8 mouse cellular contexts compared by ENCODE assay signal in the genomic region with DNA sequence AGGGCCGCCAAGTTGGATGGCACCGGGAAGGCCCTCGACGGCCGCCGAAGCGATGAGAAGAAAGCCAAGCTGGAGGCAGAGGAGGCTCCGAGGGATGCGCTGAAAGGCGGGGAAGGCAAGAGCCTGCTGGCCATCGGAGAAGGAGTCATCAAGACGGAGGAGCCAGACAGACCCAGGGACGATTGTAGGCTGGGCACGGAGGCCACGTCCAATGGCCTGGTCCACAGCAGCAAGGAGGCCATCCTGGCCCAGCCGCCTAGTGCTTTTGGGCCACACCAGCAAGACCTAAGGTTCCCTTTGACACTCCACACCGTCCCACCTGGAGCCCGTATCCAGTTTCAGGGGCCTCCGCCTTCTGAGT. TPM values are rescaled to one million over a fixed set of nuclear protein-coding genes. Genes with fewer than 3 reads are reported as not detected.
DNase-seq lines count a peak whose midpoint lies in the region; ATAC-seq and TF ChIP-seq lines count a peak whose summit lies in the region.

No protein-coding gene starts in this region.

- WGBS in kidney, postnatal 0 days = 31% methylated on average over 19 of the region's 19 CpGs
- 41% methylated on average over 19 of the region's 19 CpGs for WGBS in embryonic facial prominence, embryonic 15.5 days
- WGBS in intestine, embryonic 14.5 days = 41% methylated on average over 19 of the region's 19 CpGs
- WGBS in midbrain, embryonic 16.5 days = 40% methylated on average over 19 of the region's 19 CpGs

- no peak for TF ChIP-seq CTCF in kidney, postnatal 0 days (IDR thresholded peaks at IDR 0.05; ENCODE audit: low read depth)

- no peaks in the 10 kb centered on the region for H3K4me1 ChIP-seq in kidney, postnatal 0 days (replicated peaks; ENCODE audit: insufficient read depth, low read length)
- H3K4me1 ChIP-seq in embryonic facial prominence, embryonic 15.5 days = peaks cover 12% of the 10 kb centered on the region
- H3K4me1 ChIP-seq in intestine, embryonic 14.5 days (replicated peaks; ENCODE audit: control insufficient read depth, insufficient read depth, low read length) = peaks cover 7% of the 10 kb centered on the region; the same call in 1 of the 2 replicates
- H3K4me1 ChIP-seq in midbrain, embryonic 16.5 days (ENCODE audit: control insufficient read depth, insufficient read depth, low read length) = 0 out of 2 replicates have a peak, but pooled peaks cover 4% of the 10 kb centered on the region

- peak overlapping the region; percentile 56 for H3K4me3 ChIP-seq in kidney, postnatal 0 days (replicated peaks; ENCODE audit: low read depth, low read length)
- H3K4me3 ChIP-seq in embryonic facial prominence, embryonic 15.5 days (replicated peaks) = peak overlapping the region; percentile 65
- peak overlapping the region; percentile 51 for H3K4me3 ChIP-seq in intestine, embryonic 14.5 days (ENCODE audit: low read depth, low read length)
- peak overlapping the region; percentile 67 for H3K4me3 ChIP-seq in midbrain, embryonic 16.5 days (ENCODE audit: low read depth, low read length)

- H3K4me2 ChIP-seq in kidney, postnatal 0 days (ENCODE audit: low read length) = peak overlapping the region; percentile 69
- H3K4me2 ChIP-seq in embryonic facial prominence, embryonic 15.5 days (replicated peaks) = peak overlapping the region; percentile 90
- H3K4me2 ChIP-seq in intestine, embryonic 14.5 days (ENCODE audit: low read length) = peak overlapping the region; percentile 82
- peak overlapping the region; percentile 81 for H3K4me2 ChIP-seq in midbrain, embryonic 16.5 days (ENCODE audit: low read length)

- H3K9ac ChIP-seq in kidney, postnatal 0 days (ENCODE audit: low read depth, low read length) = peak overlapping the region; percentile 87
- H3K9ac ChIP-seq in embryonic facial prominence, embryonic 15.5 days = peak overlapping the region; percentile 60
- H3K9ac ChIP-seq in intestine, embryonic 14.5 days (ENCODE audit: low read length) = peak overlapping the region; percentile 78
- peak overlapping the region; percentile 86 for H3K9ac ChIP-seq in midbrain, embryonic 16.5 days (ENCODE audit: low read depth, low read length)

- no peaks in the 10 kb centered on the region for H3K27me3 ChIP-seq in kidney, postnatal 0 days (ENCODE audit: insufficient read depth, low read length)
- no peaks in the 10 kb centered on the region; the same call in 1 of the 2 replicates for H3K27me3 ChIP-seq in embryonic facial prominence, embryonic 15.5 days
- 0 out of 2 replicates have a peak, but pooled peaks cover 2% of the 10 kb centered on the region for H3K27me3 ChIP-seq in intestine, embryonic 14.5 days (replicated peaks; ENCODE audit: control insufficient read depth, insufficient read depth, low read length)
- no peaks in the 10 kb centered on the region for H3K27me3 ChIP-seq in midbrain, embryonic 16.5 days (ENCODE audit: control insufficient read depth, insufficient read depth, low read depth, low read length)

- H3K9me3 ChIP-seq in kidney, postnatal 0 days (replicated peaks; ENCODE audit: low read length) = no peaks in the 10 kb centered on the region
- 0 out of 2 replicates have a peak, but pooled peaks cover 4% of the 10 kb centered on the region for H3K9me3 ChIP-seq in embryonic facial prominence, embryonic 15.5 days (replicated peaks)
- H3K9me3 ChIP-seq in intestine, embryonic 14.5 days (ENCODE audit: control insufficient read depth, low read length) = peaks cover 3% of the 10 kb centered on the region; the same call in 1 of the 2 replicates
- peaks cover 4% of the 10 kb centered on the region; the same call in 1 of the 2 replicates for H3K9me3 ChIP-seq in midbrain, embryonic 16.5 days (replicated peaks; ENCODE audit: control insufficient read depth, low read length, poor library complexity, severe bottlenecking)

- ATAC-seq in kidney, postnatal 0 days (replicated peaks; ENCODE audit: low FRiP score, low read depth) = 0 out of 2 replicates have a peak, but pooled peaks have one; percentile 9
- ATAC-seq in embryonic facial prominence, embryonic 15.5 days (ENCODE audit: insufficient number of reproducible peaks, low FRiP score, low TSS enrichment, low read depth) = no peak
- peak; percentile 33; the same call in 1 of the 2 replicates for ATAC-seq in intestine, embryonic 14.5 days (replicated peaks; ENCODE audit: low FRiP score, low TSS enrichment, low read depth)
- no peak; the same call in 1 of the 2 replicates for ATAC-seq in midbrain, embryonic 16.5 days

- H3K36me3 ChIP-seq in kidney, postnatal 0 days (ENCODE audit: insufficient read depth, low read length) = no peaks in the 10 kb centered on the region
- H3K36me3 ChIP-seq in embryonic facial prominence, embryonic 15.5 days = no peaks in the 10 kb centered on the region
- H3K36me3 ChIP-seq in intestine, embryonic 14.5 days (ENCODE audit: control insufficient read depth, insufficient read depth, low read length) = no peaks in the 10 kb centered on the region
- no peaks in the 10 kb centered on the region for H3K36me3 ChIP-seq in midbrain, embryonic 16.5 days (ENCODE audit: control insufficient read depth, insufficient read depth, low read length)

- peak overlapping the region; percentile 39; the same call in 1 of the 2 replicates for H3K27ac ChIP-seq in kidney, postnatal 0 days
- peak overlapping the region; percentile 48; the same call in 1 of the 2 replicates for H3K27ac ChIP-seq in embryonic facial prominence, embryonic 15.5 days (replicated peaks)
- H3K27ac ChIP-seq in intestine, embryonic 14.5 days (ENCODE audit: low read depth) = peak overlapping the region; percentile 51; the same call in 1 of the 2 replicates
- H3K27ac ChIP-seq in midbrain, embryonic 16.5 days (ENCODE audit: low read length) = peak overlapping the region; percentile 61

- DNase-seq in kidney, postnatal 0 days (ENCODE audit: low spot score) = no peak
- no peak for DNase-seq in kidney, postnatal 14 days
- DNase-seq in intestine, embryonic 14.5 days (ENCODE audit: low spot score) = no peak
- no peak for DNase-seq in ovary, postnatal 10 days (ENCODE audit: low spot score)
- no peak for DNase-seq in right cerebral cortex, adult 18-20 months
- DNase-seq in embryo, embryonic 10 days (ENCODE audit: low spot score) = no peak

RNA-seq across cellular contexts. Expression of gene Sox30, which starts 0.8 kb away (rescaled TPM):
- polyA plus RNA-seq in kidney, postnatal 0 days (2015; fragmentation: Nextera tagmentation; extraction: Ambion mirVana) = 0.18 and 0.26 TPM in 2 replicates
- 0.20 and 0.23 TPM in 2 replicates for polyA plus RNA-seq in embryonic facial prominence, embryonic 15.5 days (2015; fragmentation: Nextera tagmentation; extraction: Ambion mirVana)
- polyA plus RNA-seq in intestine, embryonic 14.5 days (2014; fragmentation: Nextera tagmentation; extraction: Ambion mirVana) = 0.09 and 0.24 TPM in 2 replicates
- 0.06 and 0.08 TPM in 2 replicates for polyA plus RNA-seq in midbrain, embryonic 16.5 days (2015; fragmentation: Nextera tagmentation; extraction: Ambion mirVana)

RNA-seq across cellular contexts. Expression of gene Thg1l, which starts 25.6 kb away (rescaled TPM):
- 12.1 and 12.4 TPM in 2 replicates for polyA plus RNA-seq in kidney, postnatal 0 days (2015; fragmentation: Nextera tagmentation; extraction: Ambion mirVana)
- 12.2 and 13.0 TPM in 2 replicates for polyA plus RNA-seq in embryonic facial prominence, embryonic 15.5 days (2015; fragmentation: Nextera tagmentation; extraction: Ambion mirVana)
- polyA plus RNA-seq in intestine, embryonic 14.5 days (2014; fragmentation: Nextera tagmentation; extraction: Ambion mirVana) = 12.2 and 14.8 TPM in 2 replicates
- 9.3 and 10.0 TPM in 2 replicates for polyA plus RNA-seq in midbrain, embryonic 16.5 days (2015; fragmentation: Nextera tagmentation; extraction: Ambion mirVana)

RNA-seq across cellular contexts. Expression of gene Lsm11, which starts 36.1 kb away (rescaled TPM):
- polyA plus RNA-seq in kidney, postnatal 0 days (2015; fragmentation: Nextera tagmentation; extraction: Ambion mirVana) = 4.1 and 4.3 TPM in 2 replicates
- 5.2 and 5.4 TPM in 2 replicates for polyA plus RNA-seq in embryonic facial prominence, embryonic 15.5 days (2015; fragmentation: Nextera tagmentation; extraction: Ambion mirVana)
- 9.2 and 9.4 TPM in 2 replicates for polyA plus RNA-seq in intestine, embryonic 14.5 days (2014; fragmentation: Nextera tagmentation; extraction: Ambion mirVana)
- 25.1 and 26.3 TPM in 2 replicates for polyA plus RNA-seq in midbrain, embryonic 16.5 days (2015; fragmentation: Nextera tagmentation; extraction: Ambion mirVana)

Comparison
In these comparisons a context has a peak if more than half of its experiments do, and no peak if none do; other contexts are left out.
1. ATAC-seq: peak in kidney, postnatal 0 days (single experiment) and intestine, embryonic 14.5 days (single experiment); none in embryonic facial prominence, embryonic 15.5 days (single experiment) and midbrain, embryonic 16.5 days (single experiment).
2. Peak in every context shown above with its lines, with median percentiles within 50 percentile points of each other: H3K27ac ChIP-seq, H3K4me2 ChIP-seq, H3K4me3 ChIP-seq and H3K9ac ChIP-seq.